Mouse (Mus musculus): Measurements from ENCODE around the gene Eps8.

Eps8 gene

GRCm38 (mm10) chr6:137570019-137570418, 84.7 kb downstream of the Eps8 start:
- in situ Hi-C loops (cut with MboI, MseI): no loop called here

GRCm38 (mm10) chr6:137569071-137569470, 85.6 kb downstream of the Eps8 start:
- in situ Hi-C loops (cut with MboI, MseI): no loop called here

GRCm38 (mm10) chr6:137565890-137566289, 88.8 kb downstream of the Eps8 start:
- in situ Hi-C loops (cut with MboI, MseI): no loop called here

- in situ Hi-C loops (cut with MboI, MseI): no loop called here
These were observed 89.2 kb downstream of the Eps8 start for GRCm38 (mm10) chr6:137565454-137565853.

- in situ Hi-C loops (cut with MboI, MseI): no loop called here
These were observed 94.3 kb downstream of the Eps8 start for GRCm38 (mm10) chr6:137560358-137560859.

GRCm38 (mm10) chr6:137558840-137559239, 95.8 kb downstream of the Eps8 start:
- in situ Hi-C loops (cut with MboI, MseI): no loop called here

GRCm38 (mm10) chr6:137557671-137558070, 97.0 kb downstream of the Eps8 start:
- in situ Hi-C loops (cut with MboI, MseI): no loop called here

- in situ Hi-C loops (cut with MboI, MseI): no loop called here
These were observed 97.5 kb downstream of the Eps8 start for GRCm38 (mm10) chr6:137557159-137557558.

- in situ Hi-C loops (cut with MboI, MseI): no loop called here
These were observed 98.0 kb downstream of the Eps8 start for GRCm38 (mm10) chr6:137556636-137557035.

GRCm38 (mm10) chr6:137550181-137550580, 104.5 kb downstream of the Eps8 start:
- in situ Hi-C loops (cut with MboI, MseI): no loop called here

GRCm38 (mm10) chr6:137548613-137549012, 106.1 kb downstream of the Eps8 start:
- in situ Hi-C loops (cut with MboI, MseI): no loop called here

GRCm38 (mm10) chr6:137547555-137547954, 107.1 kb downstream of the Eps8 start:
- in situ Hi-C loops (cut with MboI, MseI): no loop called here

GRCm38 (mm10) chr6:137546101-137546500, 108.6 kb downstream of the Eps8 start:
- in situ Hi-C loops (cut with MboI, MseI): no loop called here

- in situ Hi-C loops (cut with MboI, MseI): no loop called here
These were observed 109.3 kb downstream of the Eps8 start for GRCm38 (mm10) chr6:137545341-137545740.

GRCm38 (mm10) chr6:137542231-137543152, 112.2 kb downstream of the Eps8 start:
- in situ Hi-C loops (cut with MboI, MseI): no loop called here

- in situ Hi-C loops (cut with MboI, MseI): no loop called here
These were observed 113.2 kb downstream of the Eps8 start for GRCm38 (mm10) chr6:137541216-137542176.

GRCm38 (mm10) chr6:137540800-137541199, 113.9 kb downstream of the Eps8 start:
- in situ Hi-C loops (cut with MboI, MseI): no loop called here

- in situ Hi-C loops (cut with MboI, MseI): no loop called here
These were observed 114.3 kb downstream of the Eps8 start for GRCm38 (mm10) chr6:137540346-137540745.

- in situ Hi-C loops (cut with MboI, MseI): no loop called here
These were observed 115.5 kb downstream of the Eps8 start for GRCm38 (mm10) chr6:137539219-137539618.

GRCm38 (mm10) chr6:137532758-137533157, 121.9 kb downstream of the Eps8 start:
- in situ Hi-C loops (cut with MboI, MseI): no loop called here

GRCm38 (mm10) chr6:137525769-137526168, 128.9 kb downstream of the Eps8 start:
- in situ Hi-C loops (cut with MboI, MseI): no loop called here

- in situ Hi-C loops (cut with MboI, MseI): no loop called here
These were observed 134.4 kb downstream of the Eps8 start for GRCm38 (mm10) chr6:137520343-137520704.
